Mouse (Mus musculus): ENCODE data around the gene Krtap20-2. TPM values are rescaled to one million over a fixed set of nuclear protein-coding genes. Genes with fewer than 3 reads are reported as not detected.
"Not testable (repeated sequence)": the region's sequence is repeated elsewhere in the genome, so short reads cannot be mapped to it uniquely, and the experiment has no call there.

Krtap20-2 gene
- polyA plus RNA-seq (2012; ENCODE audit: insufficient read depth, insufficient read length, missing spikeins), result not detected in 2 replicates

- Histone ChIP-seq H3K4me3 (ENCODE audit: insufficient read depth, low read depth, low read length) (no peak within 1 kb of the TSS), H3K4me1 (ENCODE audit: control insufficient read depth, insufficient read depth, insufficient read length, low read length) (no peaks in the 10 kb centered on the region), H3K27ac (replicated peaks; ENCODE audit: low read depth, low read length) (no peak within 1 kb of the TSS)
Observed at GRCm38 (mm10) chr16:89205561-89205960, at the start of gene Krtap20-2. TSS of gene Krtap20-2 (plus strand) at chr16:89205861.

DNA sequence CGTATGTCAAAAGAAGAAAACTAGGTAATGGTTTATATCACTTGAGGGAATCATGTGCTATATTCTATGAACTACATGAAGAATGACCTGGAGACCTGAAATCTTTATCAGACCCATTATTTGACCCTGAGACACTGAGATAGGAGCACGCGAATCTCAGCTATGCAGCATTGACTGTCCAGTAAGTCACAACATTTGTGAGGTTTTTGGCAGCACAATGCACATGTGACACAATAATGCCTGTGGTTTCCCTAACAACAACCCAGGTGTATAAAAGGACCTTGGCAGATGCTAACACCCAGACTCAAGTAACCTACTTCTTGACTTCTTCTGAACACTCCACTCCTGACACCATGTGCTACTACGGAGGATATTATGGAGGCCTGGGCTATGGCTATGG lies 48.0 kb upstream of the Krtap20-2 start, which contains the start of gene Gm9789:
TSS of gene Gm9789 (plus strand) at position 301 of the 400 bp plus-strand sequence.
- Histone ChIP-seq H3K4me3 (ENCODE audit: insufficient read depth, low read depth, low read length) (no peak within 1 kb of the TSS), H3K4me1 (ENCODE audit: control insufficient read depth, insufficient read depth, insufficient read length, low read length) (no peaks in the 10 kb centered on the region), H3K27ac (replicated peaks; ENCODE audit: low read depth, low read length) (no peak within 1 kb of the TSS)

- not testable (repeated sequence) for H3K27ac ChIP-seq (replicated peaks; ENCODE audit: low read depth, low read length); H3K4me3 ChIP-seq (ENCODE audit: insufficient read depth, low read depth, low read length); H3K4me1 ChIP-seq (ENCODE audit: control insufficient read depth, insufficient read depth, insufficient read length, low read length)
Observed at GRCm38 (mm10) chr16:89169190-89169589, 36.5 kb upstream of the Krtap20-2 start, which contains the start of gene Gm7735. TSS of gene Gm7735 (plus strand) at chr16:89169490.

GRCm38 (mm10) chr16:89174435-89174834 lies 31.2 kb upstream of the Krtap20-2 start, which contains the start of gene 1110057P08Rik:
TSS of gene 1110057P08Rik (plus strand) at chr16:89174735.
- Histone ChIP-seq H3K4me3 (ENCODE audit: insufficient read depth, low read depth, low read length) (no peak within 1 kb of the TSS), H3K27ac (replicated peaks; ENCODE audit: low read depth, low read length) (no peak within 1 kb of the TSS), H3K4me1 (ENCODE audit: control insufficient read depth, insufficient read depth, insufficient read length, low read length) (no peaks in the 10 kb centered on the region)

- H3K4me1 ChIP-seq (ENCODE audit: control insufficient read depth, insufficient read depth, insufficient read length, low read length), result no peaks in the 10 kb centered on the region
- no peak overlapping the region for H3K27ac ChIP-seq (replicated peaks; ENCODE audit: low read depth, low read length)
- H3K4me3 ChIP-seq (ENCODE audit: insufficient read depth, low read depth, low read length), result no peak overlapping the region
Observed at GRCm38 (mm10) chr16:89188621-89189020, 17.0 kb upstream of the Krtap20-2 start.

Other genes with a start within 250 kb of the Krtap20-2 start
- not detected in 2 replicates for gene Krtap16-3, start 243.0 kb upstream of the Krtap20-2 start, polyA plus RNA-seq (2012; ENCODE audit: insufficient read depth, insufficient read length, missing spikeins)
- gene Krtap22-2, start 195.1 kb upstream of the Krtap20-2 start, polyA plus RNA-seq (2012; ENCODE audit: insufficient read depth, insufficient read length, missing spikeins), result not detected in 2 replicates
- gene Gm10229, start 190.6 kb upstream of the Krtap20-2 start, polyA plus RNA-seq (2012; ENCODE audit: insufficient read depth, insufficient read length, missing spikeins), result not detected in 2 replicates
- gene Krtap6-1, start 174.2 kb upstream of the Krtap20-2 start, polyA plus RNA-seq (2012; ENCODE audit: insufficient read depth, insufficient read length, missing spikeins), result not detected in 2 replicates
- gene Gm10228, start 164.4 kb upstream of the Krtap20-2 start, polyA plus RNA-seq (2012; ENCODE audit: insufficient read depth, insufficient read length, missing spikeins), result not detected in 2 replicates
- gene Krtap6-5, start 158.0 kb upstream of the Krtap20-2 start, polyA plus RNA-seq (2012; ENCODE audit: insufficient read depth, insufficient read length, missing spikeins), result not detected in 2 replicates
- gene 1110025L11Rik, start 141.9 kb upstream of the Krtap20-2 start, polyA plus RNA-seq (2012; ENCODE audit: insufficient read depth, insufficient read length, missing spikeins), result not detected in 2 replicates
- gene Krtap6-3, start 121.8 kb upstream of the Krtap20-2 start, polyA plus RNA-seq (2012; ENCODE audit: insufficient read depth, insufficient read length, missing spikeins), result not detected in 2 replicates
- gene Gm6358, start 65.0 kb upstream of the Krtap20-2 start, polyA plus RNA-seq (2012; ENCODE audit: insufficient read depth, insufficient read length, missing spikeins), result not detected in 2 replicates
- not detected in 2 replicates for gene Gm10061, start 54.8 kb upstream of the Krtap20-2 start, polyA plus RNA-seq (2012; ENCODE audit: insufficient read depth, insufficient read length, missing spikeins)
- gene Gm9789, start 47.9 kb upstream of the Krtap20-2 start, polyA plus RNA-seq (2012; ENCODE audit: insufficient read depth, insufficient read length, missing spikeins), result not detected in 2 replicates
- gene Gm7735, start 36.4 kb upstream of the Krtap20-2 start, polyA plus RNA-seq (2012; ENCODE audit: insufficient read depth, insufficient read length, missing spikeins), result not detected in 2 replicates
- gene 1110057P08Rik, start 31.1 kb upstream of the Krtap20-2 start, polyA plus RNA-seq (2012; ENCODE audit: insufficient read depth, insufficient read length, missing spikeins), result not detected in 2 replicates
- gene Krtap21-1, start 198.0 kb downstream of the Krtap20-2 start, polyA plus RNA-seq (2012; ENCODE audit: insufficient read depth, insufficient read length, missing spikeins), result not detected in 2 replicates
- not detected in 2 replicates for gene Krtap6-2, start 214.2 kb downstream of the Krtap20-2 start, polyA plus RNA-seq (2012; ENCODE audit: insufficient read depth, insufficient read length, missing spikeins)